Mouse (Mus musculus) stomach, postnatal 0 days (tissue): ENCODE data around the gene Olfr297.

Experiments
- CTCF ChIP-seq: IDR thresholded peaks from 2 replicates; pipeline ENCODE4 v1.5.1; 2016; ENCODE audit warnings: antibody characterized with exemption, low read depth, mild to moderate bottlenecking, moderate library complexity
- EP300 ChIP-seq: optimal IDR thresholded peaks from 2 replicates; pipeline ENCODE3; 2016; ENCODE audit warnings: antibody characterized with exemption

GRCm38 (mm10) chr7:86492384-86492783, 27.4 kb upstream of the Olfr297 start, which contains the start of gene Olfr298:
- TF ChIP-seq CTCF (no peak), EP300 (no peak)
